Mouse (Mus musculus) lung, postnatal 0 days (tissue): ENCODE data around the gene Fanci.

Experiments used
- CTCF ChIP-seq: IDR thresholded peaks from 2 replicates; pipeline ENCODE4 v1.5.1; 2016; ENCODE audit warnings: antibody characterized with exemption, mild to moderate bottlenecking
- EP300 ChIP-seq: IDR thresholded peaks from 2 replicates; pipeline ENCODE4 v1.6.1; 2016; ENCODE audit warnings: antibody characterized with exemption, mild to moderate bottlenecking, control low read depth

DNA sequence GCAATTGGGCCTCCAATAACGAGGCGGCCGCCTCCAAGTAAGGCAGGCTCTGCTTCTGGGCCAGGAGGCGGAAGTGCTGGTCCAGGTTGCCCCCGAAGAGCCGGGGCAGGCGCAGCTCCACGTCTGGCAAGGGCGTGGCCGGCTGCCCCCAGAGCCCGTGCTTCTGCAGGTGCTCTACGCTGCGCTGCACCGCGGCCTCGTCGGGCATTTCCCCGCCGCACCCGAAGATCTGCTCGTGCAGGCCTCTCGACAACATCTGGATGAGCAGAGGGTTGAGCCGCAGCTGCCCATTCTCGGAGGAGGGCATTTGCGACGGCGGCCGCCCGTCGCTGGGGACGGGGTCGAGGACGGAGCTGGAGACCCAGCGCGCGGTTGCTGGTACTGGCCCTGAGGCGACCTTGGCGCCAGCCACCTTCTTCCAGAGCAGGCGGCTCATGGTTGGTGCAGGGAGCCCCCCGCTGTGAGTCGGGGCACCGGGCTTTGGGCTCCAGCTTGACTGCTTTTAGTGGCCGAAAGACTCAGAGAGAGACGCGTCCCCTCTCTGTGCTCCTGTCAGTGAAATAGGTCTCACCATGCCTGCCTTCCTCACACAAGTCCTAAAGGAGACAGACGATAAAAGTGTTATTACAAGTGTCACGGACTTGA, 73.2 kb downstream of the Fanci start:
- TF ChIP-seq EP300 (no peak), CTCF (no peak)
